Mouse (Mus musculus) urinary bladder, postnatal 25 days (tissue): ENCODE measurements around the gene Plekhg3.

Source experiments
- DNase-seq: peaks from one replicate; pipeline ENCODE4 v3.0.0; 2022; ENCODE audit warnings: low spot score

The Plekhg3 gene

GRCm38 (mm10) chr12:76552321-76552720, 21.6 kb downstream of the Plekhg3 start:
- DNase-seq, result no peak

DNA sequence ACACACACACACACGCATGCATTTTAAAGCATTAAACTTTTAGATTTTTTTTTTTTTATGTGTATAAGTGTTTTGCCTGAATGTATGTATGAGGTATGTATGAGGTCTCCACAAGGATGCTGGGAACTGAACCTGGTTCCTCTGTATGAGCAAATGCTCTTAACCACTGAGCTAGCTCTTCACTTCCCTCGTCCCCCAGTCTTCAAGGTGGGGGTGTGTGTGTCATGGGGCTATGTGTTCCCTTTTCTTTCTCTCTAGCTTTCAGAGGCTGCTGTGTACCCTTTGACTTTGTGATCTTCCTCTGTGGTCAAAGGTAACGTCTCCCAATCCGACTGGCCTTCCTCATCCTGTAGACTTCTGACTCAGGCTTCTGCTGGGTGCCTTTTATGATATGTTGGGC, 22.3 kb downstream of the Plekhg3 start:
- DNase-seq, result no peak

DNA sequence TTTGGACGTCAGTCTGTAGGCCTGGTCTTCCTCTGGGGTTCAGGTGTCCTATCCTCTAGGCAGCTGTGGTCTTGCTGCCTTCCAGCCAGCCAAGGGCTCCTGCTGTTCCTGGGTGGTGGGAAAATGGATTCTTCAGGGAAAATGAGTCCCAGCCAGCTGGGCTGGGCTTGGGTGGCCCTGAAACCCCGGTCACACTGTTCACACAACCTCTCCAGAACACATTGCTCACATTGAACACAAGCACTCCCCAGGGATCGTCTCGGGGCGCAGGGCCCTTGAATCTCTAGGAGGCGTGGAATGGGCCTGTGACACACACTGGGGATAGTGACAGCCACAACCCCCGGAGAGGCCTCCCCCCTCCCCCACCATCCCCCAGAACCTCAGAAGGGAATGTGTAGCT, 23.2 kb downstream of the Plekhg3 start:
- no peak for DNase-seq

DNA sequence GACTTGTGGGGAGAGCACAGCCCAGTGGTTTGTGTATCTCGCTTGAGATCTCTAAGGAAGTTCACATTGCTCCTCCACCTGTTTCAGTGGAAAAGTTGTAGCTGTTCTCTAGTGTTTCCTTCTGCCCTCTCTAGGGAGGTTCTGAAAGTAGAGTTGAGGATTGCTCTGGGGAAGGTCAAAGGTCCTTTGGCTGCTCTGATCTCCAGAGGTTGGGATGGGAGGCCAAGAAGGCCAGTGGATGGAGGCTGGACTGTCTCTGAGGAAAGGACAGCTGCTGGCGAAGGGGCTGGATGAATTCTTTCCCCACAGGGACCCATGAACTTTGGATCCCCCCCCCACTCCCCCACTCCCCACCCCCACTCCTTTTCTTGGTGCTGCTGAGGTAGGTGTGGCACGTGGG, 23.7 kb downstream of the Plekhg3 start:
- DNase-seq, result no peak

GRCm38 (mm10) chr12:76554871-76555386, 24.2 kb downstream of the Plekhg3 start:
- no peak for DNase-seq

DNA sequence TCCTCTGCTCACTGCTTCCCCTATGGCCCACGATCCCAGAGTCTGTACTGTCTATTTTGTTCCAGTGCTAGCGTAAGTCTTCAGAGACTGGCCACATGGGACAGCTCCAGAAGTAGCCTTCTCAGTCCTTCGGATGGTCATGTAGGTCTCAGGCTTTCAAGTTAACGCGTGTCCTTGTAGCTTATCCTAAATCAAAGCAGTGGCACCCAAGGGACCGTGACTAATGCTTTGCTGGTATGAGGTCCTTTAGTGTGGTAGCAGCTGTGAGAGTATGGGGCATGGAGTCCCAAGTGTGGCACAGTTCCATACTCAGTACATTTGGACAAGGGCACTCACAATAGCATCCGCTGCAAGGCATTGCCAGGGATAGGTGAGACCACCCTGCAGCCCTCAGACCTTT, 25.5 kb downstream of the Plekhg3 start:
- DNase-seq, result no peak

DNA sequence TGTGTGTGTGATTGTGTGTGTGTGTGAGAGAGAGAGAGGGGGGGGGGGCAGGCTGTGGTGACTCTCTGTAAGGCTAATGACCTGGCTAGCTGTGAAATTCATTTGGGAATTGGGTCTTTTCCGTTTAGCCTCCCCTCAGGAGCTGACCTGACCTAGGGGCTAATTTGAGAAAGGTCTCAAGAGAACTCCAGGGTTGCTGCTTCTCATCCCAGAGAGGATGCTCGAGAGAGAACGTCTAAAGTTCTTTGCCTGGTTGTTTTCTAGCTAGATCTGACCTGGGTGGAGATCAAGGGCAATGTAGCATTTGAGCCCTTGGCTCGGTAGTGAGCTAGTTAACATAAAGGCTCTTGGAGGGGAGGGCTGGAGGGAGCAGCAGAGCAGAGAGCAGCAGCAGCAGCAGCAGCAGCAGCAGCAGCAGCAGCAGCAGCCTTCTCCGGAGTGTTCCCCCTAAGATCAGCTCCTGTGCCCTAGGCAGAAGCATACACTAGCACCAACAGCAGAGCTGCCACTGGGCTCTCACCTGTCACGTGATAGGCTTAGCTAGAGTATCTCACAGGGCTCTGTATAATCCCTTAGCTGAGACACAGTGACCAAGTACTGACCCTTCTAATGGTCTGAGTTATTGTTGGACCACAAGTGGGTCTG, 26.2 kb downstream of the Plekhg3 start:
- no peak for DNase-seq

DNA sequence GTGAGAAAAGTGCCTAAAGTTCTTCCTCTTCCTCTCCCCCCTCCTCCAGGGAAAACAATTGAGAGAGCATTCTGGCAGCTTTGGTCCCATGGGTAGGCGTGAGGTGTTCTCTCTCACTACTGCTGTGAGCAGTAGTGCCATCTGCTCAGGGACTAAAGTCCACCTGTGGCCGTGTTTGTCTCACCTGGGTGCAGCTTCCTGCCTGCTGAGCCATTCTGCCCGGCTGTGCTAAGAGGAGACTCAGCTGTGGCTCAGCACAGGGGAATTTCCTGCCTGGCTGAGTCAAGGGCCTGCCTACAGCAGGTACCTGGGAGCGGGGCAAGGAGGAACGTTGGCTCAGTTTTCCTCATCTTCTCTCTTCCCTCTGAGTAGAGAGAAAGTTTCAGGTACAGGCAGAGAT, 27.5 kb downstream of the Plekhg3 start:
- DNase-seq, result no peak

DNA sequence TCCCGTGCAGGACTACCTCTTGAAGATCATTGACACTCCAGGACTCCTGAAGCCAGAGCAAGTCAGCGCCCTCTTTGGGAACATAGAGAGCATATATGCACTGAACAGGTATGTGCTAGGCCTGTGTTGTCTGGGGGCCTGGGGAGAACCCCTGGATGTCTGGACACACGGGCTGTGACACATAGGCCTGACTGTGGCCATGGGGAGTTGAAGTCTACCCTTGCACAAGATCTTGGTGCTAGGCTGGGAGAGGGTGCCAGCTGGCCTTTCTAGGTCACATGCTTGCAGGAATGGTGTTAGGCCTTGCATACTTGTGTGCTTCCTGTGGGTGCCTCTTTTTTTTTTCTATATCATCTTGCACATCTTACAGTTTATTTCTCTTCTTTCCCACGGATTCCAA, 31.5 kb downstream of the Plekhg3 start:
- no peak for DNase-seq

GRCm38 (mm10) chr12:76566284-76566683, 35.6 kb downstream of the Plekhg3 start:
- no peak for DNase-seq

GRCm38 (mm10) chr12:76570221-76570940, 39.7 kb downstream of the Plekhg3 start:
- DNase-seq, result no peak

DNA sequence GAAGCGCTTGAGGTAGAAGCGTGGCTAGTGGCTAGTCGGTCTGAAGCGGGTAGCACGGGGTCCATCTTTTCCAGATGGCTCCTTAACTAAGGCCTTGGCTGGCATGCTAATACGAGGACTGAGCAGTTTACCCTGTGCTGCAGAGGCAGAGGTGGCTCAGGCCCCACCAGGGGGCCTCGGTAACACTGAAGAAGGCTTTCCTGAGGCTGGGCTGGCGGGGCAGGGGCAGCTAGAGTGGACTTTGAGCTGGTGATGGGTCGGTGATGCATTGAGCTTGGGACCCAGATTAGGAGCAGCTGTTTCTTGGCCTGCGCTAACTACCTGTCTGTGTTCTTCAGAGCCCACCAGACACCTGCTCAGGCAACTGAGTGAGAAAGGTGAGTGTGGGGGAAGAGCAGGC, 40.6 kb downstream of the Plekhg3 start:
- no peak for DNase-seq

DNA sequence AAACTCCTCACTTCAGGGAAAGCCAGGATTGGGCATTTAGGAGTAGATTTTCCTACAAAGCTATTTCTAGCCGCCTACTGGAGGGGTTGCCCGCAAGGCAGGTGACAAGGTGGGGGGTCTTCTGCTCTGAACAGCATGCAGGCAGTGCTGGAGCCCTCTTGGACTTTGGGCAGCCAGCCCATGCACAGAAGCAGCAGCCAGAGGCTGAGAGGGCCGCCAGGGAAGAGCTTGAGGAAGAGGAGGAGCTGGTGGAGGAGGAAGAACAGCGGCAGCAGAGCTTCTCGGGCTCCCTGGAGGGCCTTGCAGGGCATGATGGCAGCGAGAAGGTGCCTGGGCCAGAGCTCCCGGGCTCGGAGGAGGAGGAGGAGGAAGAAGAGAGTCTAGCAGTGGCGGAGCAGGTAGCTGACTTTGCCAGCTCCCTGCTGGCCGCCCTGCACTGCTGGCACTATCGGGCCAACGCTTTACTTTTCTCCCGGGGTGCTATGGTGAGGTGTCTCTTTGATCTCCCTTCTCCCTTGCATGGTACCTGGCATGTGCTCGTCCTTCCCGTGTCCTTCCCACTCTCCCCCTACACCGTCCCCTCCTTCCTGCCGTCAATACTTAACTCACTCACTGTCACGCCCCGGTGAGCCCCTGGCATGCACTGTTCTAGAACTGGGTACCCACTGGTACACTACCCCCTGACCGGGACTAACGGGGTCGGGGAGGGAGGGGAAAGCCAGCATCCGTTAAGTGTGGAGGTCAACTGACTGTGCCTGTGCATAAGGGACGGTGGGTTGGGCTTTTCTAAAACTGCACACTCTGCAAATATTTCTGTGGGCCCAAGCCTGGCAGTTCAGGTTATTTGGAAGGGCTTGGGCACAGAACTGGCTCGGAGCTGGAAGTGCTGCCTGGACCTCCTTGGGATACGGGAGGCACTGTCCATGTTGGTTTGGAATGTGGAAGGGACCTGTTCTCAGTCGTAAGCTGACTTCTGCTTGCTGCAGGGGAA, 41.9 kb downstream of the Plekhg3 start:
- no peak for DNase-seq

- no peak for DNase-seq
Measured at GRCm38 (mm10) chr12:76573381-76573780, 42.7 kb downstream of the Plekhg3 start.

GRCm38 (mm10) chr12:76574815-76575214, 44.1 kb downstream of the Plekhg3 start:
- DNase-seq, result no peak

- DNase-seq, result no peak
Measured at GRCm38 (mm10) chr12:76576061-76576460, 45.4 kb downstream of the Plekhg3 start.

DNA sequence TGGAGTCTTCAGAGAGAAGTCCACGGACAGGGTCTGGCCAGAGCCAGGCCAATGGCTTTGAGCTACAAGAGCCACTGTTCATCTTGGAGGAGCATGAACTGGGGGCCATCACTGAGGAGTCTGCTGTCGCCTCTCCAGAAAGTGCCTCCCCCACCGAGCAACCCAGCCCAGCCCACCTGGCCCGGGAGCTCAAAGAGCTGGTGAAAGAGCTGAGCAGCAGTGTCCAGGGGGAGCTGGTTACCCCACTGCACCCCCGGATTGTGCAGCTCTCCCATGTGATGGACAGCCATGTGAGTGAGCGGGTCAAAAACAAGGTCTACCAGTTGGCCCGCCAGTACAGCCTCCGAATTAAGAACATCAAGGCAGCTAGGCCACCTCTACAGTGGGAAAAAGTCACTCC, 46.1 kb downstream of the Plekhg3 start:
- no peak for DNase-seq

GRCm38 (mm10) chr12:76577858-76578257, 47.2 kb downstream of the Plekhg3 start:
- DNase-seq, result no peak

DNA sequence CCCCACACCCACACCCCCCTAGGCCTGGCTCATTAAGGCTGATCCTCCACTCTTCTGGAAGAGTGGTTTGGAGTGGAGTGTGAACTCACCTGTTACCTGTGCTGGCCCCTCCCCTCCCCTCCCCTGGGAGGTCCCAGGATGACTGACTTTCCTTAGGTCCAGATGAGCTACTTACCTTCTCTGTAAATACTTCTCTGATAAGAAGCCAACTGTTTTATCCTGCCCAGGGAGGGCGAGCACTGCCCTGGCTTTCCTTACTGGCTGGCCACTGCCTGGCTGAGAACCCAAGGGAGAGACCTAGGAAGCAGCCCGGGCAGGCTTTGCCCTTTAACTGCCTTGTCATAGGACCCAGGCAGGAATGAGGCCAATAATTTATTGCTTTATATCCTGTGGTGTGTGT, 47.8 kb downstream of the Plekhg3 start:
- no peak for DNase-seq

GRCm38 (mm10) chr12:76579806-76580205, 49.1 kb downstream of the Plekhg3 start:
- no peak for DNase-seq

DNA sequence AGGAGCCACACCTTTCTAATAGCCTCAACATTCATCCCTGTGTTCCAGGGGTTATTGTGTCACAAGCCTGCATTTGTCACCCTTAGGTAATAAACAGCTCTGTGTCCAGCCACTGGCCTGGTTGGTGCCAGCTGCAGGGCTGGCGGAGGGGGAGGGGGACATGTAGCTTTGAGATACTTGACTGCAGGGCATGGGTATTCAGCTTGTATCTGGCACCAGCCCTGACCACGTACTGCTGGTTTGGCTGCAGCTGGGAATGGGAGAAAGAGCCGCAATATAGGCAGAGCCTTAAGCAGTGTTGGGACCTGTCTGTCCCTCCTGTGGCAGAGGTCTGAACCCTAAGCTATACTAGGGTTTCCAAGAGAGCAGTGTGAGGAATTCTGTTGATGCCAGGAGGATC, 51.4 kb downstream of the Plekhg3 start:
- no peak for DNase-seq

- no peak for DNase-seq
Measured at GRCm38 (mm10) chr12:76582841-76583240, 52.1 kb downstream of the Plekhg3 start.

GRCm38 (mm10) chr12:76583454-76583853, 52.8 kb downstream of the Plekhg3 start:
- DNase-seq, result no peak
